Mouse (Mus musculus) kidney, embryonic 14.5 days (tissue): ENCODE results near the gene Kif19a. TPM values are rescaled to one million over a fixed set of nuclear protein-coding genes. Genes with fewer than 3 reads are reported as not detected.

Experiments used
- ATAC-seq: fragments of 200-750 bp; cut with Nextera tagmentation; 2 replicates; pipeline ENCODE4 v1.8.0; 2017; ENCODE audit warnings: moderate number of reproducible peaks, mild to moderate bottlenecking, moderate TSS enrichment, moderate library complexity; ENCODE audit not compliant: low FRiP score, low TSS enrichment
- H3K27ac ChIP-seq: fragments of 300-500 bp; sonication (generic); 2 replicates; pipeline ENCODE4 v1.5.1; 2014; ENCODE audit warnings: low read depth, mild to moderate bottlenecking, low read length, moderate library complexity, mixed read lengths
- H3K27me3 ChIP-seq: fragments of 300-500 bp; sonication (generic); 2 replicates; pipeline ENCODE4 v1.6.1; 2014; ENCODE audit warnings: mild to moderate bottlenecking, low read length; ENCODE audit not compliant: control insufficient read depth, insufficient read depth
- H3K36me3 ChIP-seq: fragments of 300-500 bp; sonication (generic); 2 replicates; pipeline ENCODE4 v1.6.1; 2014; ENCODE audit warnings: low read length, mixed read lengths; ENCODE audit not compliant: control insufficient read depth, insufficient read depth
- H3K4me1 ChIP-seq: fragments of 300-500 bp; sonication (generic); 2 replicates; pipeline ENCODE4 v1.6.1; 2014; ENCODE audit warnings: low read length, mixed read lengths; ENCODE audit not compliant: control insufficient read depth, insufficient read depth
- H3K4me2 ChIP-seq: fragments of 300-500 bp; sonication (generic); replicated peaks from 2 replicates; pipeline ENCODE4 v1.6.1; 2014; ENCODE audit warnings: low read depth, mild to moderate bottlenecking, low read length
- H3K4me3 ChIP-seq: fragments of 300-500 bp; sonication (generic); 2 replicates; pipeline ENCODE4 v1.5.1; 2014; ENCODE audit warnings: mild to moderate bottlenecking, low read length
- H3K9ac ChIP-seq: fragments of 300-500 bp; sonication (generic); 2 replicates; pipeline ENCODE4 v1.6.1; 2014; ENCODE audit warnings: low read depth, mild to moderate bottlenecking, low read length, moderate library complexity
- H3K9me3 ChIP-seq: fragments of 300-500 bp; sonication (generic); 2 replicates; pipeline ENCODE4 v1.6.1; 2016; ENCODE audit warnings: low read length; ENCODE audit not compliant: control insufficient read depth
- WGBS: fragments of 180-500 bp; shearing (Covaris S2); extraction: QIAGEN DNeasy Blood & Tissue Kit; methylation state at CpG from one replicate; pipeline ENCODE4 v1.1.7; 2014; 5-methylcytosine and 5-hydroxymethylcytosine counted together
- polyA plus RNA-seq: library from polyadenylated mRNA; unstranded; fragments of >200 nt; fragmentation: Nextera tagmentation; extraction: Ambion mirVana; gene quantifications from 2 replicates; pipeline ENCODE4 v1.2.1, GENCODE M21; 2014

Gene Kif19a
- polyA plus RNA-seq, 1 experiment from 2014 or later, result 0.14 TPM

GRCm38 (mm10) chr11:114790171-114790570 lies 25.0 kb downstream of the Kif19a start:
- no peak overlapping the region for H3K27ac ChIP-seq
- no peaks in the 10 kb centered on the region for H3K36me3 ChIP-seq
- H3K4me1 ChIP-seq, result peaks cover 28% of the 10 kb centered on the region
- H3K4me3 ChIP-seq, result no peak overlapping the region
- H3K27me3 ChIP-seq, result peaks cover 80% of the 10 kb centered on the region
- WGBS, result 74% methylated on average over 12 of the region's 12 CpGs
- no peak overlapping the region for H3K4me2 ChIP-seq
- no peaks in the 10 kb centered on the region for H3K9me3 ChIP-seq
- no peak for ATAC-seq
- no peak overlapping the region for H3K9ac ChIP-seq

- no peaks in the 10 kb centered on the region for H3K36me3 ChIP-seq
- no peak overlapping the region for H3K9ac ChIP-seq
- no peak for ATAC-seq
- no peak overlapping the region for H3K4me2 ChIP-seq
- H3K27ac ChIP-seq, result no peak overlapping the region
- no peak overlapping the region for H3K4me3 ChIP-seq
- 35% methylated on average over 4 of the region's 4 CpGs for WGBS
- no peaks in the 10 kb centered on the region for H3K9me3 ChIP-seq
- H3K27me3 ChIP-seq, result peaks cover 74% of the 10 kb centered on the region
- peaks cover 33% of the 10 kb centered on the region for H3K4me1 ChIP-seq
Observed at GRCm38 (mm10) chr11:114790841-114791240, 25.7 kb downstream of the Kif19a start.

GRCm38 (mm10) chr11:114791351-114791889 lies 26.2 kb downstream of the Kif19a start:
- Histone ChIP-seq H3K27me3 (peaks cover 68% of the 10 kb centered on the region), H3K27ac (no peak overlapping the region), H3K9ac (no peak overlapping the region), H3K4me1 (peaks cover 37% of the 10 kb centered on the region), H3K4me3 (peak overlapping the region; percentile 38), H3K36me3 (no peaks in the 10 kb centered on the region), H3K9me3 (no peaks in the 10 kb centered on the region), H3K4me2 (peak overlapping the region; percentile 89)
- no peak for ATAC-seq
- 4% methylated on average over 49 of the region's 50 CpGs for WGBS

- under 1% methylated on average over 58 of the region's 59 CpGs for WGBS
- Histone ChIP-seq H3K9ac (0 out of 2 replicates have a peak overlapping the region, but pooled peaks have one; percentile 38), H3K4me1 (peaks cover 37% of the 10 kb centered on the region), H3K36me3 (no peaks in the 10 kb centered on the region), H3K27me3 (peaks cover 63% of the 10 kb centered on the region), H3K4me3 (peak overlapping the region; percentile 38), H3K9me3 (no peaks in the 10 kb centered on the region), H3K27ac (no peak overlapping the region), H3K4me2 (peak overlapping the region; percentile 89)
- no peak for ATAC-seq
Observed at GRCm38 (mm10) chr11:114791891-114792411, 26.8 kb downstream of the Kif19a start.

- Histone ChIP-seq H3K27ac (no peak overlapping the region), H3K9me3 (no peaks in the 10 kb centered on the region), H3K27me3 (peaks cover 52% of the 10 kb centered on the region), H3K4me1 (peaks cover 37% of the 10 kb centered on the region), H3K36me3 (no peaks in the 10 kb centered on the region), H3K9ac (no peak overlapping the region), H3K4me2 (no peak overlapping the region), H3K4me3 (peak overlapping the region; percentile 38; the same call in 1 of the 2 replicates)
- 54% methylated on average over 5 of the region's 5 CpGs for WGBS
- no peak for ATAC-seq
Observed at GRCm38 (mm10) chr11:114792931-114793494, 27.8 kb downstream of the Kif19a start.

- H3K4me2 ChIP-seq, result no peak overlapping the region
- H3K4me3 ChIP-seq, result no peak overlapping the region
- peaks cover 37% of the 10 kb centered on the region for H3K4me1 ChIP-seq
- no peak overlapping the region for H3K27ac ChIP-seq
- no peak for ATAC-seq
- peaks cover 49% of the 10 kb centered on the region for H3K27me3 ChIP-seq
- 67% methylated on average over 19 of the region's 19 CpGs for WGBS
- H3K9me3 ChIP-seq, result no peaks in the 10 kb centered on the region
- H3K9ac ChIP-seq, result no peak overlapping the region
- no peaks in the 10 kb centered on the region for H3K36me3 ChIP-seq
Observed at GRCm38 (mm10) chr11:114793868-114794545, 28.8 kb downstream of the Kif19a start.

GRCm38 (mm10) chr11:114794691-114795090 lies 29.5 kb downstream of the Kif19a start:
- no peak overlapping the region for H3K9ac ChIP-seq
- no peaks in the 10 kb centered on the region for H3K9me3 ChIP-seq
- WGBS, result 49% methylated on average over 4 of the region's 4 CpGs
- peak overlapping the region; percentile 57; the same call in 1 of the 2 replicates for H3K4me2 ChIP-seq
- peak overlapping the region; percentile 63; the same call in 1 of the 2 replicates for H3K27ac ChIP-seq
- H3K4me1 ChIP-seq, result peaks cover 31% of the 10 kb centered on the region
- H3K27me3 ChIP-seq, result peaks cover 43% of the 10 kb centered on the region
- H3K36me3 ChIP-seq, result no peaks in the 10 kb centered on the region
- ATAC-seq, result no peak; the same call in 1 of the 2 replicates
- no peak overlapping the region for H3K4me3 ChIP-seq

- peak overlapping the region; percentile 63; the same call in 1 of the 2 replicates for H3K27ac ChIP-seq
- H3K27me3 ChIP-seq, result peaks cover 37% of the 10 kb centered on the region
- H3K4me3 ChIP-seq, result peak overlapping the region; percentile 35
- peak; percentile 83 for ATAC-seq
- peaks cover 30% of the 10 kb centered on the region for H3K4me1 ChIP-seq
- peak overlapping the region; percentile 57 for H3K4me2 ChIP-seq
- WGBS, result 0% methylated on average over 7 of the region's 7 CpGs
- H3K9ac ChIP-seq, result 0 out of 2 replicates have a peak overlapping the region, but pooled peaks have one; percentile 31
- no peaks in the 10 kb centered on the region for H3K9me3 ChIP-seq
- no peaks in the 10 kb centered on the region for H3K36me3 ChIP-seq
Observed at GRCm38 (mm10) chr11:114795231-114795746, 30.1 kb downstream of the Kif19a start.
